Mouse (Mus musculus): ENCODE results near the gene Spint2.

DNA sequence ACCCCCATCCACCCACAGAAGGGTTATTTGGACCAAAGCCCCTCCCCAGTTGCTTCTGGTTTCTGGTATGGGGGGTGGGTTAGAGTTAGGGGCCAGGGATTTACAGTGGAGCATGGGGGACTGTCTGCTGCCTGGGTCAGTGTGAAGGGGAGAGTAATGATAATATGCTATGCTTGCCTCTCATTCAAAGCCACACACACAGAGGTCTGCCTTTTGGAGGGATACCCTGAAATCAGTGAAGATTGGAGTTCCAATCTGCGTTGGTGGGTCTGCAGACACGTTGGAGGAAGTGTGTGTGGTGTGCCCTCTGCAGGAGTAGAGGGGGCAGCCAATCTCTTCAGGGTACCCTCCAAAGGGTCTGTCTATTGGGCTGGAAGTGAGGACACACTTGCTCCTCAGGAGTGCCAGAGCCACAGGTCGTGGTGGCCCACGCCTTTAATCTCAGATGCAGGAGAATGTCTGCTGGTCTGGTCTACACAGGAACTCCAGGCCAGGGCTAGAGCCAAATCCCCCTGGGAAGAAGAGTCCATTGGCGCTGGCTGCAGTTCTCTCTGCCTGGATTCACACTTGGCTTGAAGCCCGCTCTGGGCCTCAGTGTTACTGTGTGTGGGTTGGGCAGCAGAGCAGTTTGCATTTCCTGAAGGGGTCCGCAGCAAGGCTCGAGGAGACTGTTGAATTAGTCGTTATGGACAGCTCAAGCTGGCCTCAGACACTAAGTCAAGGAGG, 23.7 kb upstream of the Spint2 start:
- TF ChIP-seq CTCF (IDR thresholded peaks at IDR 0.05; ENCODE audit: low read depth) (no peak), EP300 (IDR thresholded peaks at IDR 0.05; ENCODE audit: low read depth) (no peak)
